Comparison of ENCODE assay signal across 23 mouse cellular contexts in the genomic region with DNA sequence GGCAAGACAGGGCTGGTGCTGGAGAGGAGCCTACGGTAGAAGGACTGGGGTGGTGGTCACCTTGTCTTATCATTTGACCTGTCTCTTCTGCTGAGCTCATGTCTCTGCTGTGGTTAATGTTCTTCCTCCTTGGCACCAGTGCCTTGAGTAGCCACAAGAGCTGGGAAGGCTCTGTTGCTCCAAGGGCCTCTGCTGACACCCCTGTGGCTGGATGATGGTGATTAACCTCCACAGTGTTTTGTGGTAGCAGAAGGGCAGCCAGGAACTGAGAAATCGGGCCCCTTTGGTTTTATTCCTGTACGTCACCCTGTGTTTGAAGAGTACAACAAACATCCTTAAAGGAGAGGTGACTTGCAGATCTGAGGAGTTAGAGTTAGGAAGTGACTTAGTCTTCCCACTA. TPM values are rescaled to one million over a fixed set of nuclear protein-coding genes. Genes with fewer than 3 reads are reported as not detected.
"Had no signal": no experiment of that assay in that cellular context is flagged by ENCODE, and none has a peak within 500 bp of the region (broad histone marks: within the 10 kb centered on the region; RNA-seq: fewer than 3 reads in every experiment).

No protein-coding gene starts in this region.

- H3K27ac ChIP-seq: limb, embryonic 10.5 days; macrophage; neural tube, embryonic 12.5 days had no signal

- H3K9ac ChIP-seq: lung, embryonic 14.5 days; neural tube, embryonic 12.5 days had no signal

- H3K36me3 ChIP-seq: limb, embryonic 10.5 days; neural tube, embryonic 12.5 days had no signal

- H3K9me3 ChIP-seq: limb, embryonic 10.5 days; neural tube, embryonic 12.5 days had no signal

- DNase-seq: kidney, adult 11 months; kidney, postnatal 10 days; lung, embryonic 14.5 days; lung, postnatal 10 days; midbrain, embryonic 14.5 days; spleen, adult 18-20 months; thymus, adult 2 months; thymus, postnatal 25 days had no signal

- ATAC-seq: inflammation-experienced regulatory T-cells, adult 6 months had no signal

- H3K4me2 ChIP-seq: lung, embryonic 14.5 days; neural tube, embryonic 12.5 days had no signal

- H3K27me3 ChIP-seq: neural tube, embryonic 12.5 days had no signal

- H3K4me1 ChIP-seq: limb, embryonic 10.5 days; neural tube, embryonic 12.5 days had no signal

- H3K4me3 ChIP-seq: limb, embryonic 10.5 days; neural tube, embryonic 12.5 days had no signal

RNA-seq across cellular contexts. Expression of a gene that starts 1.2 kb away (rescaled TPM):
- total RNA-seq: layer of hippocampus, adult 8-10 months; layer of hippocampus, postnatal 14 days; left cerebral cortex, adult 18-20 months; left cerebral cortex, postnatal 10 days; monocyte, adult 5-6 weeks; neutrophil, adult 5-6 weeks had no signal
- polyA plus RNA-seq: inflammation-experienced regulatory T-cells, adult 6 months; large intestine, adult 2 months; lung, embryonic 14.5 days; macrophage; midbrain, embryonic 14.5 days; neural tube, embryonic 12.5 days; stomach, embryonic 14.5 days had no signal

RNA-seq across cellular contexts. Expression of a gene that starts 9.3 kb away (rescaled TPM):
- total RNA-seq: layer of hippocampus, adult 8-10 months; layer of hippocampus, postnatal 14 days; left cerebral cortex, adult 18-20 months; left cerebral cortex, postnatal 10 days had no signal
- polyA plus RNA-seq: inflammation-experienced regulatory T-cells, adult 6 months; limb, embryonic 10.5 days; lung, embryonic 14.5 days; macrophage; midbrain, embryonic 14.5 days; neural tube, embryonic 12.5 days had no signal

RNA-seq across cellular contexts. Expression of a gene that starts 33.2 kb away (rescaled TPM):
- total RNA-seq: layer of hippocampus, adult 8-10 months; layer of hippocampus, postnatal 14 days; left cerebral cortex, adult 18-20 months; left cerebral cortex, postnatal 10 days; monocyte, adult 5-6 weeks; neutrophil, adult 5-6 weeks had no signal
- polyA plus RNA-seq: inflammation-experienced regulatory T-cells, adult 6 months; kidney, embryonic 14.5 days; large intestine, adult 2 months; limb, embryonic 10.5 days; limb, embryonic 14.5 days; lung, embryonic 14.5 days; macrophage; midbrain, embryonic 14.5 days; neural tube, embryonic 12.5 days; stomach, embryonic 14.5 days; thymus, adult 2 months; urinary bladder, adult 2 months had no signal
